Mouse (Mus musculus) C2C12 (cell line): ENCODE measurements at regions not wholly inside any gene's neighbourhood (a gene's known extent, or its start where the extent isn't known, plus 50 kb on each side); places are given as distances from the start of the nearest gene placed in this dataset.

Experiments
- H3K27me3 ChIP-seq: one replicate; pipeline ENCODE4 v1.6.1; 2011; ENCODE audit not compliant: control insufficient read depth, insufficient read depth, insufficient read length
- H3K36me3 ChIP-seq: one replicate; pipeline ENCODE4 v1.6.1; 2011; ENCODE audit not compliant: control insufficient read depth, insufficient read depth
- H3K4me3 ChIP-seq: one replicate; pipeline ENCODE4 v1.5.1; 2011; ENCODE audit warnings: mild to moderate bottlenecking, control low read depth; ENCODE audit not compliant: poor library complexity, insufficient read depth, severe bottlenecking
- H3K79me2 ChIP-seq: one replicate; pipeline ENCODE4 v1.6.1; 2011; ENCODE audit not compliant: control insufficient read depth, insufficient read depth
- H3K79me3 ChIP-seq: one replicate; pipeline ENCODE4 v1.6.1; 2011; ENCODE audit warnings: low read depth, control low read depth
- H3ac ChIP-seq: one replicate; pipeline ENCODE3; 2011; ENCODE audit warnings: low read depth; ENCODE audit not compliant: control insufficient read depth, insufficient read length
- CEBPB ChIP-seq: IDR thresholded peaks from one replicate; pipeline ENCODE4 v1.6.1; 2011; ENCODE audit warnings: low read depth, mild to moderate bottlenecking, control low read depth, moderate library complexity
- CTCF ChIP-seq: IDR thresholded peaks from one replicate; pipeline ENCODE4 v1.5.1; 2011; ENCODE audit not compliant: control insufficient read depth, insufficient read depth, insufficient read length
- FOSL1 ChIP-seq: IDR thresholded peaks from one replicate; pipeline ENCODE4 v1.8.0; 2011; ENCODE audit warnings: mild to moderate bottlenecking, low read length; ENCODE audit not compliant: poor library complexity, insufficient read depth, severe bottlenecking
- MAX ChIP-seq: IDR thresholded peaks from one replicate; pipeline ENCODE4 v1.6.1; 2011; ENCODE audit warnings: mild to moderate bottlenecking, control low read depth
- MYOD1 ChIP-seq: IDR thresholded peaks from one replicate; pipeline ENCODE4 v1.6.1; 2011; ENCODE audit warnings: low read depth; ENCODE audit not compliant: control insufficient read depth, insufficient read length
- MYOG ChIP-seq: IDR thresholded peaks from one replicate; pipeline ENCODE4 v1.6.1; 2011; ENCODE audit not compliant: control insufficient read depth, insufficient read length; ENCODE audit errors: extremely low read depth
- USF1 ChIP-seq: IDR thresholded peaks from one replicate; pipeline ENCODE4 v1.6.1; 2011; ENCODE audit warnings: low read depth, mild to moderate bottlenecking, control low read depth, moderate library complexity

GRCm38 (mm10) chr10:87667651-87668140 is 146.1 kb downstream of the Pah start:
- no peaks in the 10 kb centered on the region for H3K79me3 ChIP-seq
- H3K79me2 ChIP-seq = no peaks in the 10 kb centered on the region
- TF ChIP-seq MYOG = no peak
- TF ChIP-seq MAX = no peak
- TF ChIP-seq MYOD1 = no peak
- TF ChIP-seq CTCF = no peak
- no peak for TF ChIP-seq FOSL1
- no peak for TF ChIP-seq USF1
- TF ChIP-seq CEBPB = no peak
- H3K27me3 ChIP-seq = no peaks in the 10 kb centered on the region
- no peak overlapping the region for H3K4me3 ChIP-seq
- no peak overlapping the region for H3ac ChIP-seq
- H3K36me3 ChIP-seq = no peaks in the 10 kb centered on the region

DNA sequence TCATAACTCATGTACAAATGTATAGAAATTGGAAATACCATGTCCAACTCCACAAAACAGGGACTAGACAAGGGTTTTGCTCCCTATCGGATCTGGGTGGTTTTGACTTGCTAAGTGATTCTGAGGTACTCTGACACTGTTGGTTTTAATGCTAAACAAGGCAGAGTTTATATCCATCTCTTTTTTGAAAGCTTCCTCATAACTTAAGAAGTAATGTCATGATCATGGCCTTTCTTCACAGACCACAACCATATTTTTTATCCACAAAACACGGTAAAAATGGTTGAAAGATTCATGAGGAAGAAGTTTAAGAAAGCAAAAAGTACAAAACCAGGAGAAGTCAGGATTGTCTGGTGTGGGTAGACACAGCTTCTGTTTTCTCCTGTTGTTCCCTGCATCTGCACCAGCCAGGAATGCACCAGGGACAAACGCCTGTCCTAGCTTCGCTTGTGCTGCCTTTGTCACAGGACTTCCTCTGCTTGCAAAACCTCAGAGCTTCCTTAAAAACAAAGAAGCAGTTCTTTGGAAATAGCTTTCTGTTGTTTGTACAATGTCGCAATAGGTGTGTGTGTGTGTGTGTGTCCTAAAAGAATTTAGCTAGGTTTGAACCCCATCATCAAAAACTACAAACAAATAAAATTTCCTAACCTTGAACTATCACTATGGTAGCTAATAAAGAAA is 153.3 kb downstream of the Pah start:
- no peak overlapping the region for H3ac ChIP-seq
- H3K79me2 ChIP-seq = no peaks in the 10 kb centered on the region
- no peaks in the 10 kb centered on the region for H3K36me3 ChIP-seq
- TF ChIP-seq MYOG (no peak), CEBPB (peak; percentile 12)
- no peaks in the 10 kb centered on the region for H3K79me3 ChIP-seq
- H3K27me3 ChIP-seq = no peaks in the 10 kb centered on the region
- H3K4me3 ChIP-seq = no peak overlapping the region

DNA sequence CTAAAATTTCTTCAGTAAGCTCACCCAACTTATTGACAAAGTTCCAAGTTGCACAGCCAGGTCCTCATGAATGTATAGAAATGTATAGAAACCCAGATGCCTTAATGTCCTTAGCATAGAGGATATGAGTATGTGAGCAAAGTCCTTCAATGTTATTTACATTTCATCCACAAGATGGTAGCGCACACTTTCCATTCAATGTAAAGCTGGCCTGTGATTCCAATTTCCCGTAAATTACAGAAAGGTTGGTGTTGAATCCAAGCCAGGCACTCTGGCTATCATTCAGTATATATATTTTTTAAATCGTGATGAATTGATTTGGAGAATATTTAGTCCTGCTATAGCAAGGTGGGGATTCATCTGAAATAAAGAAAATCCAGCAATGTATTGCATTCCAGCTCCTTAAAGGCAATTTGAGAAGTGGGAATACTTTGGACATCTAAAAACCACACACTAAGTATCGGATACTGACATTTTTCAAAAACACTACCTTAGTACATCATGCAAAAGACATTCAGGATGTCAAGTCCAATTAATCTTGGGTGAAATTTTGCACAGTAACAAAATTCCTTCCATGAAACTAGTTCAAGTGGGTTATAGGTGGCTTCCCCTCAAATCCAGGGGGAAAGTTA is 154.6 kb downstream of the Pah start:
- no peak for TF ChIP-seq FOSL1
- no peak for TF ChIP-seq MAX
- no peak for TF ChIP-seq USF1
- TF ChIP-seq CTCF = no peak
- TF ChIP-seq MYOD1 = no peak
- no peak for TF ChIP-seq MYOG
- no peak for TF ChIP-seq CEBPB
- Histone ChIP-seq H3K4me3 (no peak overlapping the region), H3K79me3 (no peaks in the 10 kb centered on the region), H3K79me2 (no peaks in the 10 kb centered on the region), H3ac (no peak overlapping the region), H3K27me3 (no peaks in the 10 kb centered on the region), H3K36me3 (no peaks in the 10 kb centered on the region)

GRCm38 (mm10) chr10:87678984-87679383 is 157.4 kb downstream of the Pah start:
- no peaks in the 10 kb centered on the region for H3K27me3 ChIP-seq
- TF ChIP-seq MYOD1 = no peak
- TF ChIP-seq USF1 = no peak
- peak; percentile 51 for TF ChIP-seq MAX
- no peak for TF ChIP-seq CEBPB
- TF ChIP-seq CTCF = no peak
- TF ChIP-seq FOSL1 = no peak
- no peak for TF ChIP-seq MYOG
- no peaks in the 10 kb centered on the region for H3K36me3 ChIP-seq
- no peaks in the 10 kb centered on the region for H3K79me3 ChIP-seq
- H3K4me3 ChIP-seq = no peak overlapping the region
- no peaks in the 10 kb centered on the region for H3K79me2 ChIP-seq
- H3ac ChIP-seq = no peak overlapping the region

GRCm38 (mm10) chr10:87686311-87686710 is 164.7 kb downstream of the Pah start:
- no peaks in the 10 kb centered on the region for H3K79me2 ChIP-seq

GRCm38 (mm10) chr10:87686785-87687184 is 165.2 kb downstream of the Pah start:
- Histone ChIP-seq H3ac (no peak overlapping the region), H3K4me3 (no peak overlapping the region), H3K79me2 (no peaks in the 10 kb centered on the region), H3K36me3 (no peaks in the 10 kb centered on the region), H3K27me3 (no peaks in the 10 kb centered on the region), H3K79me3 (no peaks in the 10 kb centered on the region)
- TF ChIP-seq CEBPB (no peak), CTCF (no peak), MYOG (no peak), MYOD1 (no peak), FOSL1 (no peak), USF1 (no peak), MAX (no peak)

More at GRCm38 (mm10) chr10:87686311-87686710, 164.7 kb downstream of the Pah start:
- Histone ChIP-seq H3K36me3 (no peaks in the 10 kb centered on the region), H3ac (no peak overlapping the region), H3K79me3 (no peaks in the 10 kb centered on the region), H3K27me3 (no peaks in the 10 kb centered on the region), H3K4me3 (no peak overlapping the region)
- TF ChIP-seq CEBPB (no peak), CTCF (no peak), MYOG (no peak), MAX (no peak), USF1 (no peak), FOSL1 (no peak)
